Mouse (Mus musculus): Measurements from ENCODE around the gene Slc13a2.

DNA sequence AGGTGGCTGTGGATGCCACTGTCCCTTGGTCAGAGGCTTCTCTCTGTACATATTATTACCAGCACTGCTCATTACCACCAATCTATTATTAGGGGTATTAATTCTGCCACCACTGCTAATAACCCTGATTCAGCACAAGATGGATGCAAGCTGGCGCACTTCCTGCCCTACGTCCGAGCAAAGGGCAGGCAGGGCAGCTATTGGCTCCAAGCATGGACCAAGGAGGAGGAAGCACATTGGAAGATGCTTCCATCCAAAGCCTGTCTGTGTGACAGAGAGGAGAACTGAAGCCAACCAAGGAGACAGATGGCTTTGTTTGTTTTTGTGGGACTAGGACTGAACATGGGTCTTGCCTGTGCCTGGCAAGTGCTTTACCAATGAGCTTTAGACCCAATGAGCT, 41.0 kb downstream of the Slc13a2 start:
- TF ChIP-seq POLR2A (IDR thresholded peaks at IDR 0.05; ENCODE audit: extremely low read depth, insufficient read depth, low read length) (no peak), CTCF (IDR thresholded peaks at IDR 0.05; ENCODE audit: extremely low read depth, insufficient read depth, low read length) (no peak)

Measured in cortical plate, adult 2 months (tissue).